Mouse (Mus musculus): ENCODE data around the gene Wdfy3.
"Not testable (repeated sequence)": the region's sequence is repeated elsewhere in the genome, so short reads cannot be mapped to it uniquely, and the experiment has no call there.

The Wdfy3 gene

GRCm38 (mm10) chr5:101996036-101996735 lies 73.5 kb downstream of the Wdfy3 start:
- DNase-seq: no peak

DNA sequence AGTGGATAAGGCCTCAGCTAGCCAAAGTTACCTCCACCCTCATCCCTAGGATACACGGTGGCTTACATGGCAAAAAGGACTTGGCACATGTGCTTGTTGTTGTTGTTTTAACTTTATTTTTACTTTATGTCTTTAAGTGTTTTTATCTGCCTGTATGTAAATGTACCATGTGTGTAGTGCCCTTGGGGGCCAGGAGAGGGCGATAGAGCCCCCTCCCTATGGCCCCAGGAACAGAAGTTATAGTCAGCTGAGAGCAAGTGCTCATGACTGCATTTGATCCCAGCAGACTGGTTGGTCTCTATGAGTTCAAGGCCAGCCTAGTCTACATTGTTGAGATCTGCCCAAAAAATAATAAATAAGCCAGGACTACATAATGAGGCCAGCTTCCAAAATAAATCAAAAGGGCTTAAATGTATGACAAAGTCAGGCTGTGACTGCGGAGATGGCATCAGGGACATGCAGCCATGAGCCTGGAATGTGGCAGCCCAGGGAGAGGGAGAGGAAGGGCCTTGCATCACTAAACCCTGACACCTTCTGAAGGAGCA lies 74.2 kb downstream of the Wdfy3 start:
- no peak for DNase-seq

- no peak for DNase-seq
Observed at GRCm38 (mm10) chr5:101993996-101994395, 75.7 kb downstream of the Wdfy3 start.

DNA sequence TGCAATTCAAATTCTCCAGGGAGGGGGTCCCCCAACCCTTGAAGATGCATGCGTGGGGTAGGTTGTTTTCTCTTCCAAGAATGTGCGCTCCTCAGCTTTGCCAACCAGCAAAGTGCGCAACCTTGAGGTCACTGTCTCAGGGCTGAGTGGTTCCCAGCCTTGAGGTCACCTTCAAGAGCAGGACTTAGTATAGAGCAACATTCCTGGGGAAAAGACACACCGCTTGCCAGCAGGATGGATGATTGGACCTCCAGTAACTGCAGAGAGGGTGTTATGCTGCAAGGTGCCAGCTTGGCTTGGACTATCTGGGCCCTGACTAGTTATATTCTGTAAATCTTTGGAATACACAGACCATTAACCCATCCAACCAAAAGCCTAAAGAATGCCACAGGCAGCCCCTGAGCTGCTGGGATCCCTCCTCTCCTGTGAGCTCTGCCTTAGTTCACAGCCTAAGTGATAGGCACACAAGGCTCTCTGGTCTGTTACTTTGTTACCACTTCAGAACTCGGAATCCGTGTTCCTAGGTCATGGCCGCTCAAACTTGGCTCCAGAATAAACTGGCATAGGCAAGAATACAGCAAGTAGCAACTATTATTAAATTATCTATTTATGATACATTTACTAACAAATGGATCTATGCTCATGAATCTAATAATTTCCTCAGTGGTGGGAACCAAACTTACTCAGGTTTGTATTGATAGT lies 76.6 kb downstream of the Wdfy3 start:
- DNase-seq: no peak

DNA sequence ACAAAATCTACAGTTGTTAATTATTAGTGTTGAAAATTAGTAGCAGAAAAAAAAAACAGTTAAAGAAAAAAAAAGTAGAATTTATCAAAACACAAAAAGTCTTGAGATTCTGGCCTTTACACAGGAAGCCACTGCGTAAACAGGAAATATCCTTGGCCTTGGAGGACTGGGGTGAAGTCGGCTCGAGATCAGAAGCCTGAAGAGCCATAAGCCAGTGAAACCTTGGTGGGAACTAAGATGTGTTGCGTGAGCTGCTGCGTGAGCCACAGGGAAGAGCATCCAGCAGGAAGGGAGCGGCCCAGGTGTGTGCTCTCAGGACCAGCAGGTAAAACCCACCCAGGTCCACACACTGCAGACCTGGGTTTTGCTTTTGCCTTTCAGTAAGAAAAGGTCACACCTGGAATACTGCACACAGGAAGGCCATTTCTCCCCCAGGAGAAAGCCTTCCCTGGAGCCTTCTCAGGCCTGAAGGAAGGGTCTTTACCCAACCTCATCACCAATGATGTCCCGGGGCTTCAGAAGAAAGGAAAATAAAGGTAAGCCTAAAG lies 79.3 kb downstream of the Wdfy3 start:
- no peak for DNase-seq

DNA sequence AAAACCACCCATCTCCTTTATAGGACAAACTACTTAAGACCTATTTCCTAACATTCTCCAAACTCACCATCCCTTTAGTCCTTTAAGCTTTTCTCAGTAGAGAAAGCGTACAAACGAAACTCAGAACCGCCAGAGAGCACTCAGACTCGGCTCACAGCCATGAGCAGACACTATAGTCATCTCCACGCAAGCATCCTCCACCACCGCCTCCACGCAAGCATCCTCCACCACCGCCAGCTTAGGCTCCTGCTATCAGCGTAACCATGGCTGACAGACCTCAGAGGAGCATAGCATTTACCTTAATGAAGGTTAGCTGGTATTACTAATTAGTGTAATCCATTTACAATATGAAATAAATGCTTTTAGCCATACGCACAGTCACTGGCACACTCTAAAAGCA lies 81.2 kb downstream of the Wdfy3 start:
- DNase-seq: no peak

GRCm38 (mm10) chr5:101986694-101987093 lies 83.0 kb downstream of the Wdfy3 start:
- no peak for DNase-seq

GRCm38 (mm10) chr5:101982239-101982638 lies 87.5 kb downstream of the Wdfy3 start:
- DNase-seq: no peak

DNA sequence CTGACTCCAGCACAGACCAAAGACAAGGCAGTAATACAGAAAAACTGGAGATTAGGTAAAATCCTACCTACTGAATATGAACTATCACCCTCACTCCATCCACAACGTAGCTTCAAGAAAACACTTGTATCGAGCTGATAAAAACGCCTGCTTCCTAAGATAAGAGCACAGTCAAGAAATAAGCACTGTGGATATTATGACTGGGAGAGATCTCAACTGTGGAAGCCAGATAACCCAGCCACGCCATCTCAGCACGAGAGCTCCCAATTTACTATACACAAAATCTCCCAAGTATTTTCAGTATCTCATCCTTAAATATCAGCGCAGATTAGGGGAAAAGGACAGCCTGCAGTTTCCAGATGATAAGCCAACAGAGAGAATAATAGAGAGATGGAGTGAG lies 90.1 kb downstream of the Wdfy3 start:
- DNase-seq: no peak

DNA sequence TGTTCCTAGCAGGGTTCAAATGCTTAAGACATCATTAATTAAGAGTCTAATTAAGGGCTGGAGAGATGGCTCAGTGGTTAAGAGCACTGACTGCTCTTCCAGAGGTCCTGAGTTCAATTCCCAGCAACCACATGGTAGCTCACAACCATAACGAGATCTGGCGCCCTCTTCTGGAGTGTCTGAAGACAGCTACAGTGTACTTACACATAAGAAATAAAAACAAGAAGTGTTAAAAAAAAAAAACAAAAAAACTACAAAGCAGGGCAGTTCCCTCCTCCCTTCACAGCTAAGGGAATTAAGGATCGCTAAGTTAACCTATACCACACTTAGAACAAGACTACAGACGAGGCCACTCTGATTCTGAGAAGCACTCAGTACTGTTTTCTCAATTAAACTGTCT lies 97.1 kb downstream of the Wdfy3 start:
- not testable (repeated sequence) for DNase-seq

DNA sequence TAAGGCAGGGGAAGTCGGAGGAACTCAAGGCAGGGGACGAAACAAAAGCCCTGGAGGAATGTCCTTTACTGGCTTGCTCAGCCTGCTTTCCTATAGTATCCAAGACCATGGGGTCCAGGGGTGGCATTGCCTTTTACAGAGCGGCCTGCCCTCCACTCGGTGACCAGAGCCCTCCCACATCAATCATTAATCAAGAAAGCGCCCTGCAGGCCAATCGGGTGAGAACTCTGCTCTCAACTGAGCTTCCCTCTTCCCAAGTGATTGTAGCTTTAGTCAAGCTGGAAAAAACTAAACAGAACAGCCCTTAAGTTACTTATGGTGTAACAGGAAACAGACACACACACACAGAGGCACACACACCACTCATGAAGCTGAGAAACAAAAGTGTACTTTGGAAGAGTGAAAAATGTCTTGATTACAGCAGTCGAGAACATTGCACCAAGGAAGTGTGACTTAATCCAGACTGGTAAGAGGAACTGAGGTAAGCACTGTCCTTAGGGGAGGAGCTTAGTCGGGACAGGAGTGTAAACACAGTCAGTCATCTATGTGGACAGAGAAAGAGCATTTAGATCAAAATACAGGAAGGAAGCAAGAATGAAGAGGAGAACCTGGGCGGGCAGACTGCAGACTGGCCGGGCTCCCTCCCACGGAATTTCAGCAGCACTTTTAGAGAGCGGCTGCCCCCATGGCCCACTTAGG lies 101.4 kb downstream of the Wdfy3 start:
- DNase-seq: no peak

GRCm38 (mm10) chr5:101967832-101968152 lies 101.9 kb downstream of the Wdfy3 start:
- no peak for DNase-seq

DNA sequence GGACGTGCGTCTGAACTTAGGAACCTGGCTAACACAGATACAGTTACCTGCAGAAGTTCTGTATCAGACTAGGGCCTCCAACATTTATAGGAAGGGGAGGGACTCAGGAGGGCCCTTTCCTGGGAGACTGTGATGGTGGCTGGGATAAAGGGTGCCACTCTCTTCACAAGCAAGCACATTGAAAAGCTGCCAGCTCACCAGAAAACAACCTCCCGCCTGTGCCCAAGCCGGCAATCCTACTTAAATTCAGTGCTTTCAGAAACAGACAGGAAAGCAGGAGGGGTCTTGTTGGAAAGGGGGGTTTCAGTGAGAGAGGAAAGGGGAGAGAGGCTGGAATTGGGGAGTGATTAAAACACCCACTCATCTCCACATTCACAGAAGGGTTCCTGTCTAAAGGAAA lies 106.9 kb downstream of the Wdfy3 start:
- no peak for DNase-seq

- DNase-seq: no peak
Observed at GRCm38 (mm10) chr5:101959369-101959768, 110.4 kb downstream of the Wdfy3 start.

DNA sequence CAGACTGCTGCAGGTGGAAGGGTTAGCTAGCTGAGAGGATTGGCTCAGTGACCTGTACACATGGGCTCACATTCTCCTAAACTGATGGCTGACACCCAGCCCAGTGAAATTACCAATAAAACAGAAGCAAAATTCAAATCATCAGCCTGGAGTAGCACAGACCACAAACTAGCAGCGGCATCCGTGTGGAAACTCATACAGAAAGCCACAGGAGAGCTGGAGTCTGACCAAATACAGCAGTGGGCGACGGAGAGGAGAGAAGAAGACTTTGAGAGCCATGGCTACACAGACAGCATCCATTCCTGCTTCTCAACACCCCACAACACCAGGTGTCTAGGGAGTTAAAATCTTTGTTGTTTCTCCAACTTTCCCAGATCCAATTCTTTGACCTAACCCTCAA lies 110.8 kb downstream of the Wdfy3 start:
- no peak for DNase-seq

GRCm38 (mm10) chr5:101957419-101957818 lies 112.3 kb downstream of the Wdfy3 start:
- no peak for DNase-seq

GRCm38 (mm10) chr5:101954393-101955340 lies 115.1 kb downstream of the Wdfy3 start:
- DNase-seq: no peak

DNA sequence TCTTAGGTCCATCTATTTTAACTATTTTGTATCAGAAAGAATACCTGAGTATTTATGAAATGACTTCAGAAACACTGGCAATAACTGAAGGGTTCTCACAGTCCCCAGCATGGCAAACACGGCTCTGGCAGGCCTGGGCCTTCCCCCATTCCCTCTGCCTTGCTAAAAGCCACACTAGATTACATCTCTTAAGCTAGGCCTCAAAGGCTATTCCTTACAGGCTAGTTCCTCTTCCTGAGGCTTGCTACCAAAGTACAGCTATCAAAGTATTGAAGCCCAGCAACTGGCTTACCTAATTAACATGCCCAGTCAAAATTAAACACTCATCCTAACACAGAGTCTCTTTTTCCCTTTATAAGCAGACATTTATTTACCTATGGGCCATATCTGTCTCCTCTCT lies 117.8 kb downstream of the Wdfy3 start:
- DNase-seq: no peak

- DNase-seq: no peak
Observed at GRCm38 (mm10) chr5:101949323-101949722, 120.4 kb downstream of the Wdfy3 start.

DNA sequence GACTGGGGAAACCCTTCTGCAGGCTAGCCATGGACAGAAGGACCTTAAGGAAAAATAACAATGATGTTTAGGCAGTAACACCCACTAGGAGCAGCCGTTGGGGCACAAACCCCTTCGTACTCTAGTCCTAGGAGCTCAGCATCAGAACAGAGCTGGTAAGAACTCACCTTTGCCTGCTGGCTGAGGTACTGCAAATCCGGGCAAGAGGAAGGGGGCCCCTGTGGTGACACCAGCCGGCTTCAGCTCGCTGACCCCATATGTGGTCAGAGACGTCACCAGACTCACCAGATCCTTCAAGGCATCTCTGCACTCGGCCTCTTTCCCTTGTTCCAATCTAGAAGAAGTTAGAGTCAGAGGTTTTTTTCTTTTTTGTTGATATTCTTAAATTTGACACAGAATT lies 121.1 kb downstream of the Wdfy3 start:
- no peak for DNase-seq

GRCm38 (mm10) chr5:101945731-101946130 lies 124.0 kb downstream of the Wdfy3 start:
- no peak for DNase-seq

DNA sequence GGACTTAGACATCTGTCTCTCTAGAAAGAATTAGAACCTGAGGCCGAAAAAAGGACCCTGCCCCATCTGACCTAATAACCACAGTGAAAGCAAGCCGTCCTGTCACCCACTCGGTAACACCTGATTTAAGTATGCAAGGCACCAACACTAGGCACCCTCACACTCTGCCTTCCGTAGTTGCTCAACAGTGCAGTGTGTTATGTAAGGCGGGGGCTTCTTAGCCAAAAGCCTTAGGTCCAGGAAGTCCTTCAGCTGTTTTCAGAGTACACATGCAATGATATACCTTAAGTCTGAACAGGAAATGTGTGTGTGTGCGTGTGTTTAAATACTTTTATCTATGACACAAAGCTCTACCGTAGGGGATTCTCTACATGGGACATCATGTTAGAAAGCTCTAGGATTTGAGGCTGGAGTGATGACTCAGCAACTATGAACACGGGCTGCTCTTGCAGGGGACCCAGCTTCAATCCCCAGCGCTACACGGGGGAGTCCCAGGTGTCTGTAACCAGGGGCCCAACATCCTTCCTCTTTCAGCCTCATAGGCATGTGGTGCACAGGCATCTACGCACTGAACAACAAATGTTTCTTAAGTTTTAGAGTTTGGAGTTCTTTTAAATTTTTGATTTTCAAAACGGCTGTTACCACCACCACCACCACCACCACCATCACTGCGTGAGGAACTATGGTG lies 131.7 kb downstream of the Wdfy3 start:
- DNase-seq: no peak
